Mouse (Mus musculus): ENCODE measurements around the gene Taf15.

Taf15 gene

DNA sequence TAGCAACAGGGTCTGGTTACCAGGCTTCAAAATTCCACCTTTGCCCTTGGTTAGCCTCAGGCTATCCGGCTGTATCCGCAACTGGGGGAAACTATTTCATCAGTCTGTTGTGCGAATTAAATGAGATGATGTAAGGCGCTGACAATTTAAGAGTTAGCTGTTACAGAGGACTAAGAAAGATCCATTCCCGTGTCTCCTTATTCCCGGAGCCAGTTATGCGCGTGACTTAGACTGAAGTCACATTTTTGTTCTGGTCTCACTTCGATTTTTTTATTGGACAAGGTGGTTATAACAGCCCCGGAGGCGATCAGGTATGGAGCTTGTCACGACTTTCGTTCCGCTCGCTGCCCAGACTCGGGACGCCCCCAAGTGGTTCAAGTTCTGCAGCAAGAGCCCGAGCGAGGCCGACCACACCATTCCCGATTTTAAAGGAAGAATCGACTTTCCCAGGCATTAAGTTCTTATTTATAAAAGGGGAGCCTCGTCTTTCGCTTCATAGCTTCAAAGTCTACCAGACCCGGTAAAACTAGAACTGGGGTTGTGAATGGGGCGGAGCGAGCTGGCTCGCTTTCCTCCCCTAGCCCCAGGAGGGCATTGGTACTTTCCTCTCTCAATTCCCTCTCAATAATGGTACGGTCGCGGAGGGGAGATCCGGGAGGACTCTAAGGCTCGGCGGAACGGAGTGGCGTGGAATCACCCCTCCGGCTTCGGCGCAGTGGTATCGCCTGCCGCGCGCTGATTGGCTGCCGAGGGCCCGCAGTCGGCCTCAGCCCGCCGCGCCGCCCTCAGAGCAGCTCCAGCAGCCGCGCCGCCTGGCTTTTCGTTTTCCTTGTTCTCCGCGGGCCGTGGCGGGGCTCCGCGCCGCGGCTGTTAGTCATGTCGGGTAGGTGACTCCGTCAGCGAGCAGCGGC, at the start of gene Taf15:
Gene Taf15 (plus strand): TSS at position 763 of the 911 bp plus-strand sequence.
- DNase-seq (ENCODE audit: low spot score in 2 of 2), result peak; percentile 97 to 99

DNA sequence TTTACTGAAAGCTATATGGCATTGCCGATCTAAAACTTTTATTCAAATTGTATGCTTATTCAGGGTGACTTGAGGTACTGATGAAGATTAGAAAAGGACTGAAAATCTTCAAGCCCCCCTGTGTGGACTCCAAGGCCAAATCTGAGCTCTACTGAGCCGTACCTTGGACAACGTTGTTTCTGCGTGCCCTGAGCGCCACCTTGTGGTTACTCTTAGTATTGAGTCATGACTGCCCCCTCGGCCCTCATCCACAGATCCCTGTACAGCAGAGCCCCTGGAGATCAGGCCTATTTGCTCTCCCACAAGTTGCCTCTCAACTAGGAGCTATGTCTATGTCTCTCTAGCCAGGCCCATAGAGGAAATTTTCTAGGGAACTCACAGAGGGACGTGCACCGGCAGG, 48.2 kb upstream of the Taf15 start:
- peak; percentile 80 to 88 for DNase-seq (ENCODE audit: low spot score in 2 of 2)

DNA sequence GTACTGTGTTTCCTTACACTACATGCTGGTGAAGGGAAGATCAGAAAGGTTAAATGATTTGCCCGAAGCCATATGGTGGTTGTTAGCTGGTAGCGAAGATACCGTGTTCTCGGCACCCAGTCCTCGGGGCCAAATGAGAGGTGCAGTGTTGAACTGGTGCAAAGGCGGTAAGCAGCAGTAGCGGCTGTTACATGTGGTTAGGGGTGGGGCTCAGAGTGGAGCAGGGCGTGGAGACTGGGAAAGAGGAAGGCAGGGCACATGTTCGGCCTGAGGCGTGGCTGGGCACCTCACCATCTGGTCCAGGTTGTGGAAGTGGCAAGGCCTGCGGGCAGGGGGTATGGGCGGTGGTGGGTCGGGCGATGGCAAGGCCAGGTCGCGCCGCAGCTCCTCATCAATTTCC, 45.9 kb upstream of the Taf15 start:
- no peak for DNase-seq (ENCODE audit: low spot score in 2 of 2)

DNA sequence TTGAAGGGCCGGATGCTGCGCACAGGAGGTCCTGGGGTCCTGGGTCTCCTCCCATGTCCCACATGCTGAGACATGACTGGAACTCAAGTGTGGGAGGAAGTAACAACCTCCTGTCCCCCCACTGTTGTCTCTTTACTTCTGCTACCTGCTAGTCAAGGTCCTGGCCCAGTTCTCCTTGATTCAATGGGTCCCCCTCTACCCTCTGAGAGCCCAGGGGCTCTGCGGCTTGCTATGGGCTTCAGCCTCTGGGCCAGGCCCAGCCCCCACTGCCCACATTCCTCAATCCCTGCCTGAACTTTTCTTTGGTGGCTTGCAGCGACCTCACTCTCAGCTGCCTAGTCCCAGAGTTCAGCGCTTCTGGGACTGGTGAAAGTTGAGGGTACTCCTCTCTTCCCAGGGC, 43.5 kb upstream of the Taf15 start, which contains the start of gene Gas2l2:
Gene Gas2l2 (minus strand): TSS at position 101 of the 400 bp plus-strand sequence.
- no peak for DNase-seq (ENCODE audit: low spot score in 2 of 2)

DNA sequence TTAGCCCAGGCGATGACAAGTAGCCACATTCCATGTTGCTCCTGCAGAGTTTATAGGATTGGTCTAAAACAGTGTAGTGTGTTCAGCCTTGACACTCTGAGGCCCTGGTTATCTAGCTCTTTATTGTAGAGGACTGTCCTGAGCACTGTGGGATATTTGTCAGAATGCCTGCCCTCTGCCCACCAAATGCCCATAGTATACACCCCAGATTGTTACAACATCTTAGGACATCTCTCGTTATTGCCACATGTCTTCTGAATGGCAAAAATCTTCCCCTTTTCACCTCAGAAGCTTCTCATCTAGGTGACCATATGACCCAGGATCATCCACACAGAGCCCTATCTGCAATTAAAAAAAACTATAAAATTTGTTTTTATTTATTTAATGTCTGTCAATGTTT, 40.4 kb upstream of the Taf15 start:
- no peak for DNase-seq (ENCODE audit: low spot score in 2 of 2)

DNA sequence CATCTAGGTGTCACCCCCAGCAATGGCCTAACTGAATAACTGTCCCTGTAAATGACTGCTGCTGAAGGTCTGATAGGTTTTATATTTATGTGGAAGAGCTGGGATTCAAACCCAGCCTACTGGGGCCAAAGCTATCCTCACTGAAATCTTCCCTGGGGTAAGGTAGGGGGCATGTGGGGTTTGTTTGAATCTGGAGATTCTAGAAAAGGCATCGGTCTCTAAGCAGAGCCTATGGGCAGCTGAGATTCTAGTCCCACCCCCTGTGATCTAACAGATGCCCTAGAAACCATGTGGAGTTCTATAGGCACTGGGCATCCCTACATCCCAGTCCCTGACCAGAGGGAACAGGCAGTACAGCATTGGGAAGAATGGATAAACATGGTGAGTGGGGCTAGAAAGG, 35.5 kb upstream of the Taf15 start, which contains the start of gene 1700020L24Rik:
Gene 1700020L24Rik (plus strand): TSS at position 301 of the 400 bp plus-strand sequence.
- DNase-seq (ENCODE audit: low spot score in 2 of 2), result no peak

DNA sequence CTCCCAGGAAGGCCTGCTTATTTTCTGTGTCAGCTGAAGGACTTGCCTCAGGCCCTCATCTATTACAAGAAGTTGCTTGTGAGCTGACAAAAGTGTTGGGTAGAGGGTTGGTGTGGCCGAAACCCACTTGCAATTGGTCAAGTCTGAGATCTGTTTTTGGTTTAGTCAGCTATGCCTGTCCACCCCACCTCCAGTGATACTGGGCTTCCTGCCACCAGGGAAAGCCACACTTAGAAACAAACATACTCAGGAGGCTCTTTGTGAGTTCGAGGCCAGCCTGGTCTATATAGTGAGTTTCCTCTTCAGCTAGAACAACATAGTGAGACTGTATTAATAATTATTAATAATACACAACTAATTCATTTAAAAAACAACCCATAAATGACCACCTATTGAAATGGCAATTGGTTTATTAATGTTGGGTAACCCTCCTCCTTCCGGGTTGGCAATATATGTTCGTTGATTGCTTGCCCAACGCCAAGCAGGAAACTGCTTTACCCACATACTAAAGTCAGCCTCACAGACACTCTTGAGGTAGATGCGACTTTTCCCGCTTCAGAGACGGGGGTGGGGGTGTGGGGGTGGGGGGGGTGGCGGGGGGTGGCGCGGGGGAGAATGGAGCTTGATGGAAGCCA, 33.3 kb upstream of the Taf15 start:
- DNase-seq (ENCODE audit: low spot score in 2 of 2), result no peak

DNA sequence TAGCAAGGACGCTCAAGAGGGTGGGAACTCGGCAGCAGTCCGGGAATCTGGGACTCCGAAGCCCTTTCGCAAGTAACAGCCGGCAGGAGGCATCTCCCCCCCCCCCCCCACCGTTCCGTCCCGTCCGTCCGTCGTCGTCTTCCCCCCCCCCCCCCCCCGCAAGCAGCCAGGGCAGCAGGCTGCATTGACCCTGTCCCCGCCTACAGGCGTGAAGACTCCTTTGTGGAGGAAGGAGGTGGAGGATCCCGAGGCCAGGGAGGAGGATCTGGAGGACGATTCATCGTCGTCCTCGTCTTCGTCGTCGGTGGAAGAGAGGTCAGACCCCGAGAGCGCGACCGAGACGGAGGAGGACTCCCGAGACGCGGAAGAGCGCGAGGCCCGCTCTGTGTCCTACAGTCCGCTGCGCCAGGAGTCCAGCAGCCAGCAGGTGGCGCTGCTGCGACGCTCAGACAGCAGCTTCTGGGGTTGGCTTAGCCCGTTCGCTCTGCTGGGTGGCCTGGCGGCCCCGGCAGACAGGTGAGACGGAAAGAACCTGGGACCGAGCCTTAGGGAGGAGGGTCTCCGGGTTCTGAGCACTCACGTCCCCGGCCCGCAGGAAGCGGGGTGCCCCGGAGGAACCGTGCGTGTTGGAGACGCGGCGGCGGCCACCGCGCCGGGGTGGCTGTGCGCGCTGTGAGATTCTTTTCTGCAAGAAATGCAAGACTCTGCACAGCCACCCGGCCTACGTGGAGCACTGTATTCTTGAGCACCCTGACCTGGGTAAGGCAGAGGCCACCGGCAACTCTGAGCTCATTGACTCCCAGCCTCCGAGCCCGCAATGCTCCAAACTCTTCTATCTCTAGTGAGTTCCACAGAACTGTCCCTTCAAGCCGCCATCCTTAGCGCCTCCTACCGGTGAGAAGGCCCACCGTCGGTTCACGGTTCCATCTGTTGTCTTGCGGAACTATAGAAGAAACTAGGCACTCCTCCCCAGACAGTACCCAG, 32.5 kb upstream of the Taf15 start:
- DNase-seq (ENCODE audit: low spot score in 2 of 2), result peak; percentile 83 to 90

DNA sequence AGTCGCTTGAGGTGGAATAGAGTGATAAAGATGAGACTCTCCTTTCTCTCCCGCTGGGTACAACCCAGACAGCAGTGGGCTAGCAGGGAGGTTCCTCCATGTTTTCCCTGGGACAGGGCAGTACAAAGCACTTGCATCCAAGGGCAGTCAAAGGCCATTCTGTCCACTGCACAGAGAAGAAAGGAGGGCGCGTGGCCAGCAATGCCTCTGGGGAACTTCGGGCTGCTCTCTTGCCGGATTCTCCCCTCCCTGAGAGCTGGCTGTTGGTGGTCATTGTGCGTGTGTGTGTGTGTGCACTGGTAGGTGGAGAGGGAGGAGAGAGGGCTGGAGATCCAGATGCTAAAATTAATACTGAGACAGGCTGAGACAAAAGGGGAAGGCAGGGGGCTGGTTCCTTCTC, 31.7 kb upstream of the Taf15 start:
- DNase-seq (ENCODE audit: low spot score in 2 of 2), result no peak

DNA sequence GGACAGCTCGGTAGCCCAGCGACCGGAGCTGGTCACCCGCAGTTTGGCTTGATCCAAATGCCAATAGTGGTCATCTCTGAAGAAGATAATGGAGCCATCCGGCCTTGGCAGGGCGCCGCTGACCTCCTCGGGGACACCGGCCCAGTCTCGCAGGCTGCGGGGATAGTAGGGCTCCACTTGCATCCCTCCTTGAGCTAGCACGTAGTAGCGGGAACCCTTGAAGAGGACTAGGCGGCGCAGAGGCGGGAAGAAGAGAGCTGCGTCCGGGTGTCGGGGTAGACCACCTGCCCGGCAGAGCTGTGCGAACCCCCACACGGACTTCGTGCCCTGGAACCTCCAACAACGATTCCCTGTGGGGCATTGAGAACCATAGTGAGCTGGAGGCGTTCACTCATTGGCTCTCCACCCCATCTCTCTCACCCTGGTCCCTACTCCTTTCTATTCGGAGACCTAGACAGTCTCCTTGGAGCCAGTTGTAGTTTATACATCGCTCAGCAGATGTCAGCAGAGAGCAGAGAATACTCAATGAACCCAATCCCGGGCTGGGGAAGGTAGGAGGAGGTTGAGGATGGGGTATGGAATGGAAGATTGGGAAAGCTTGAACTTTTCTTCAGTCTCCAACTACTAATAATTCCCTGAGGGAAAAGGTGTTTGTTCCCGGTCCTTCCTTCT, 30.2 kb upstream of the Taf15 start:
- DNase-seq (ENCODE audit: low spot score in 2 of 2), result peak; percentile 58 to 88

DNA sequence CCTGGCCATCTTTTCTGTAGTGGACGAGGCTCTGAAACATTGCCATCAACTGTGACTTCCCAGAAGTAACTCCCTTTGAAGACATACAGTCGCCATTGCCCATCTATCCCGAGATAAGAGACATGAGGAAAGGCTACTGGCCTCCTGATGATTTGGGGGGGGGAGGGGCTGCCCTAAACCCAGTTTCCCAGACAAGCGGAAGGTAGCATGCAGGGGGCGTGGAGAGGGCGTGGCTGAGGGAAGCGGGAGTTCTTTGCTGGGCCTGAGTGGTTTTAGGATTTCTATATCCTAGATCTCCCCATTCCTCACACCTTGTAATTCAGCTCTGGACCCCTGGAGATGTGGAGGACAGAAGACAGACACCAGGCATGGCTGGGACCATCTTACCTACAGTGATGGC, 29.1 kb upstream of the Taf15 start:
- no peak for DNase-seq (ENCODE audit: low spot score in 2 of 2)

DNA sequence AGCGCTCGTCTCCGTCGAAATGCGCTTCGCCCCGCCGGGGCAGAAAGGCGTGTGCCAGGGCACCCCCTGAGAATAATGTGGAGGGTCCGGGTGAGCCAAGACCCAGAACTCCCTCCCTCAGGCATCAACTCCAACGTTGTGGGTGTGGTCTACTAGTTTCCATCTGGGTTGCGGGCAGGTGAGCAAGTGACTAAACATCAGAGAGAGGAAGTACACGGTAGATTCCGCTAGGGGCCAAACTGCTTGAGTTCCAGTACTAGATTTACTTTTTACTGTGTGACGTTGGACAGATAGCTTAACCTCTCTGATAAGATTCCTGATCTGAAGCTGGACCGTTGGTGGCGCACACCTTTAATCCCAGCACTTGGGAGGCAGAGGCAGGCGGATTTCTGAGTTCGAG, 27.9 kb upstream of the Taf15 start:
- no peak for DNase-seq (ENCODE audit: low spot score in 2 of 2)

DNA sequence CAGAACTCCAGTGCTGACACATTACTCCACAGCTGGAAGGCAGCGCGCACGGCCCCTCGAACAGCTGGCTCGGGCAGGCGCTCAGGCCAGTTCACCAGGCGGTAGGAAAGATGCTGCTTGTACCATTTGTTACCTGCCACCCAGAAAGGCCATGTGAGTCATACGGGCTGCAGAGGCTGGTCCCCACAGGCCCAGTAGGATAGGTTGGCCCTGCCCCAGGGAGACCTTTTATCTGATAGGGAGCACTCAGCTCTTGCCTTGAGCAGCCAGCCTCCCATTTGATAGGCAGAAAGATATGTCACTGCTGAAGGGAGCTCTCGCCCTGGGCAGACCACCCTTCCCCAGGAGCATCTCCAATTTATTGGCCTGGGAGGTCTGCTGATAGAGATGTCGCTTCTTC, 25.3 kb upstream of the Taf15 start:
- no peak for DNase-seq (ENCODE audit: low spot score in 2 of 2)

DNA sequence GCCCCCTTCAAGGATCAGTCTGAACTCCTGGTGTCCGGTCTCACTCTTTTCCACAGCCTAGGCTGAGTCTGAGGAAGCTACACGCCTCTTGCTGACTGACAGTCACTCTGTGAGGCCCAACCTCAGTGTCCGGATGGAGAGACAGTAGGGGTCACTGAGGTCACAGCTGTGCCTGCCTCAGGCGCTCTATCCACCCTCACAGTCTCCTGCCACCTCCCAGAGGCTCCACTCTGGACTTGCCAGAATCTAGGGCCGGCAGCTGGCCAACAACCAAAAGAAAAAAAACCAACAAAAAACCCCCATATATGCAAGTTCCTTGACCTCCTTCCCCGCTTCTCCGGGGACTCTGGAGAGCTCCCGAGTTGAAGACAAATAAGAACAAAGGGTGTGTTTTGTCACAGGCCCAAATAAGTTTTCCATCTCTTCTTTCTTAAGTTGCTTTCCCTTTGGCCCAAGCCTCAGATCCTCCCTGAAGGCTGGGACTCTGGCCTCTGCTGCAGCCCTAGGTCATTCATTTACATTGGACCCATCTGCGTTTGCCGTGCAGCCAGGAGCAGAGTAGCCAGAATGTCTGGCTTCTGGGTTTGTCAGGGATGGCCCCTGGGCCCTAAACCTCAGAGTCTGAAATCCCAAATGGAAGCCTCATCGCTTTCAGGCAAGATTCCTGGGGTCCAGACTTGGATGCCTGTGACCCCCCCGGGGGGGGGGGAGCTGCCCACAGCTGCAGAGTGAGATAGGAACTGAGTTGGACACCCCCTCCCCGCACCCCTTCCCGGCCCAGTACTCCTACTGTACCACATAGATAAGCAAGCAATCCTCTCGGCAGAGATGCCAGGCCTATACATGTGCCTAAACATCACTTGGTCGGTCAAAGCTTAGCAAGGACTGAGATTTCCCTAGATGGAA, 24.6 kb upstream of the Taf15 start:
- no peak for DNase-seq (ENCODE audit: low spot score in 2 of 2)

DNA sequence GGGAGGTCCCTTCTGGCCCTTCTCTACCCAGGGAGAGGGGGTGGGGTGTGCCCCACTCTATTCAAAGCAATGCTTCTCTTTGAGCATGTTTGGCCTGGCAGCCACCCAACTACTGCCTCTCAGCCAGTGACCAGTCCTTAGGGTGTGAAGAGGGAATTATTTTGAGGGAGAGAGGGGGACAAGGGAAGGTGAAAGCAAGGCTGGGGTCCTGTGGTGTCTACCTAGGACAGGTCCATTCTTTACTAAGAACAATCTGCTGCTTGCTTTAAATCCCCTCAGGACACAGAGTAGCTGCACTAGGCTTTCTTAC, 24.0 kb upstream of the Taf15 start:
- DNase-seq (ENCODE audit: low spot score in 2 of 2), result no peak

DNA sequence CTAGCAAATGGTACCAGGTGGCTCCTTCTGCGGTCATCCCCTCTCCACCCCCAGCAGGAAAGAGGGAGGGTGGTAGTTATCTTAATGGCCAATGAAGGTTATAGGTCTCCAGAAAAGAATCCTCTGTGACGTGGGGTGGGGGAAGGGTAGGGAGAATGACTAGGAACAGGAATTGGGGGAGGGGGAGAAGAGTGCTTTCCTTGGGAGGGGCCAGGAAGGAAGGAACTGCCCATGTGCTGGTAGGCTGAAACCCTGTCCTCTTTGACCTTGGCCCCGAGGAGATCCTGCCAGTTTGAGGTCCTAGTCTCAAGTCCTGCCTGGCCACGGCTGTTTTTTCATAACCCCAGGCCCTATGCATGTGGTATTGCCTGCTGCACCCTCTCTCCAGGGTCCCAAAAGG, 23.6 kb upstream of the Taf15 start:
- DNase-seq (ENCODE audit: low spot score in 2 of 2), result no peak

DNA sequence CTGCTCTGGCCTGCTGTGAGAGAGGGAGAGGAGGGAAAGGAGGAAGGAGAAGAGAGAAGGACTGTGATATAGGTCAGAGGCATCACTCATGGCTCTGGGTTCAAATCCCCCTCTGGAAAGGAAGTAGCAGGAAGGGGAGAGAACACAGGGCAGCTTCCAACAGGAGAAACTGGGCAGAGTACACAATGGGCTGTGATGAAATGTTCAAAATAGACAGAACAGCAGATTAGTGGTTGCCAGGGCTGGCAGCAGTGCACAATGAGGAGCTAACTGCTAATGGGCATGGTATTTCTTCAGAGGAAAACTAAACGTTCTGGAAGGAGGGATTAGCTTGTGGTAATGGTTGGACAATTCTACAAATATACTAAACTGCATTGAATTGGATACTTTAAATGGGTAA, 22.3 kb upstream of the Taf15 start:
- no peak for DNase-seq (ENCODE audit: low spot score in 2 of 2)

DNA sequence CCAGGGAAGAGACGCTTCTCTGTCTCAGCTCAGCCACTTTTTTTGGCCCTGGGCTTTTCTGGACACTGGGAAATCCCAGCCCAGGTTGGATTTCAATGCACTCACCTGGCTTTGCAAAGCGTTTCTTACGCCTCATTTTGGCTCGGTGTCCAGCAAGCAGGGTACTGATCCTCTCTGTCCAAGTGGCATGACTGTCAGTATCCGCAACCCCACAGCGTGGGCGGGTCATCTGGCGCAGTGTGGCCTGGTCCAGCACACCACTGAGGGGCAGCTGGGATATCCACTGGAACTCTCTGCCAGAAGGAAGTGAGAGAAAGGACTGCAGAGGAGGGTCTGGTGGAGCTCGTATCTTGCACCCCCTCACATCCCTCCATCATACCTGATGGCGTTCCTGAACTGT, 21.6 kb upstream of the Taf15 start:
- no peak for DNase-seq (ENCODE audit: low spot score in 2 of 2)

DNA sequence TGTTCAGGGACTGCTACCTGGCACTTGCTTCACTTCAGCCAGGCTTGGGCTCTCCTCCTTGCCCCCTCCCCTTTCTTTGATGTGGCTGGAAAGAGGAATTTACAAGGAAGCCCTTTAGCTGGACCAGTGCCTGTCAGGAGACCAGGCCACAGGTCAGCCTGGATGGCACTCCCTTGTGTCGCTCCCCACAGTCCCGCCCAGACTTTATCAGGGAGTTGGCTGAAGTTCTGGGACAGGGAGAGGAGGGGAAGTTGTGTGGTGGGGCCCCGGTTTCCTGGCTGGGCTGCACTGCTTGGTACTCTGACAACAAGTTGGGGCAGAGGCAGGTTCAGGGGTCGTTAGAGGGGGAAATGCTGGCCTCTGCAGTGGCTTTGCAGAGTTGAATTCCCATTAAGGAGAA, 18.3 kb upstream of the Taf15 start:
- DNase-seq (ENCODE audit: low spot score in 2 of 2), result no peak

DNA sequence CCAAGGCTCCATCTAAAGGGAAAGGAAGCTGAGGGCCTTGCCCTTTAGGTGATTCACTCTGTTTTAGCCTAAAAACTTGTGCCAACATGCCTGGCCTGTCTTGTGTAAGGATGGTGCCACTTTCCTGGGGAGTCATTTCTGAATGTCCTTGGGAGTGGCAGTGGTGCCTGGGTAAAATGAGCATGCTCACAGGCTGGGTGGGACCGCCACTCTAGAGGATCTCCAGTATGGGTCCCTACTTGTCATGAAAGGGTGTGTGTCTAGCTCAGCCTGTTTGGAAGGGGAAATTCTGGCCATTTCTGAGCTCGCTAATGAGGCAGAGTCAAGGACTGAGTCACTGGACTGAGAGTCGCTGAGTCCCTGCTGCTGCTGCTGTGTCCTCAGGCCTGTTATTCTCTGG, 17.3 kb upstream of the Taf15 start:
- DNase-seq (ENCODE audit: low spot score in 2 of 2), result no peak

All from cerebellum, postnatal 4 days (tissue).